Mouse (Mus musculus): ENCODE results near the gene Olfr1410.

Olfr1410 gene

GRCm38 (mm10) chr1:92640393-92640792 lies 34.8 kb downstream of the Olfr1410 start:
- peak in 1 of 2 experiments; percentile 17 for DNase-seq (ENCODE audit: low spot score in 2 of 2)

DNA sequence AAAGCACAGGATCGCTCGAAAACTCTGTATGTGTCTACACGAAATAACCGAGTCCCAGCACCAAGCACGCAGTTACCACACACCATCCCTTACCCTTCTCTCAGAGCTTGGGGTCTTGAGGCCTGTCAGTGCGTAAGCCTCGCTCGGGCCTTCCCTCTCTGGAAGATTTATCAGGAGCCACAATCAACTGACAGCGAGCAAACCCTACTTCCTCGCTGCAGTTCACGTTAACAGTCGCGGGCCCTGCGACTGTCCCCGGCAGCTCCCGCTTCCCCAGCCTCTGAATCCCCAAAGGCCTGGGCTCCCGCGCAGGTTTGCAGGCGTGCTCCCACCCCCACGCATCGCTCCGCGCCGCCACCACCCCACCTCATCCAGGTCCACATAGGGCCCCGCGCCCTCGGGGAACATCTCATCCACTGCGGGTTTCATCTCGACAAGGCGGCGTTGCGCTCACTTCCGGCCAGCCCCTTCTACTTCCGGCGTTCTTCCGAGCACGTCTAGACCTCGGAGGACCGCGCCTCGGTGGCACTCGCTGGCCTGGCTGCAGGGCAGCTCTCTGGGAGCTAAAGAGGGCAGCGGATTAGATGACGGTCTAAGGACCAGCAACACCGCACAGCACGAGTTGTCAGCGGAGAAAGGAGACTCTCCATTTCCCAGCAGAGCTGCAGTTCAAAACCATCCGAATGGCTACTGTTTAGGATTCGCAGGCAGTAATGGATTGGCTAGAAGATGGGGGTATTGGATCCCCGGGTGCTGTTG lies 36.1 kb downstream of the Olfr1410 start, which contains the start of gene Cops9:
TSS of gene Cops9 (minus strand) at position 472 of the 759 bp plus-strand sequence.
- peak; percentile 92 to 93 for DNase-seq (ENCODE audit: low spot score in 2 of 2)

GRCm38 (mm10) chr1:92643691-92644090 lies 38.1 kb downstream of the Olfr1410 start:
- peak in 1 of 2 experiments; percentile 13 for DNase-seq (ENCODE audit: low spot score in 2 of 2)

DNA sequence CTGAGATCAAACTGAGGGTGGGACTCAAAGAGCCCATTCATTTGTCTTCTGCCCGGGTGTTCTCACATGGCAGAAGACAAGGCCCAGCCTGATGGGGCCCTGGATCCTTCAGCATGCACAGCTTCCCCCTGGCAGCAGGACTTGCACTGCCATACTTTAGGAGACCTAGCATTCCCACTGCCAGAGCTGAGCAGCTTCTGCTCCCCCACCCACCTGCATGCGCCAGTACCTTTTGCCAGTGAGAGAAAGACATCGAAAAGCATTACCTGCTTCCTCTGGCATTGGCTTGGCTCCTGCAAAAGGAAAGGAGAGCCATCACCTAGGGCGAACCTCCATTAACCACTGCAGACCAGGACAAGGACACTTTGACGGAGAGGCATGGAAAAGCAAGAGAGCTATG lies 39.3 kb downstream of the Olfr1410 start:
- peak in 1 of 2 experiments; percentile 18 for DNase-seq (ENCODE audit: low spot score in 2 of 2)

DNA sequence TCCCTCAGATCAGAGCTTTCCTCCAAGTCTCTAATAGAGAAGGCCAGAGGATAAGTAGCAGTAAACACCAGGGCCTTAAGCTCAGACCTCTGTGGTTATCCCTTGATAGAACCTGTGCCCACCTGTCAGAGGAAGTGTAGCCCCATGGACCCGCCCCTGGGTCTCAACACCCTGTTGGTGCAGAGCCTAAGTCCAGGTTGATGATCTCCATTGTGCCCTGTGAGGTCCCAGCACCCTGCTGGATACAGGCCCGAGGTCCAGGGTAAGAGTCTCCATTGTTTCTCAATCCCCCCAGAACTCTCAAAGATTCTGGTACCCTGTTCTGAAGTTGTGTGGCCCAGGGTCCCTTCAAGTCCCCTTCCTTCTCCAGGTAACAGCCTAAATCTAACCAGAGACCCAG lies 40.5 kb downstream of the Olfr1410 start:
- no peak for DNase-seq (ENCODE audit: low spot score in 2 of 2)

DNA sequence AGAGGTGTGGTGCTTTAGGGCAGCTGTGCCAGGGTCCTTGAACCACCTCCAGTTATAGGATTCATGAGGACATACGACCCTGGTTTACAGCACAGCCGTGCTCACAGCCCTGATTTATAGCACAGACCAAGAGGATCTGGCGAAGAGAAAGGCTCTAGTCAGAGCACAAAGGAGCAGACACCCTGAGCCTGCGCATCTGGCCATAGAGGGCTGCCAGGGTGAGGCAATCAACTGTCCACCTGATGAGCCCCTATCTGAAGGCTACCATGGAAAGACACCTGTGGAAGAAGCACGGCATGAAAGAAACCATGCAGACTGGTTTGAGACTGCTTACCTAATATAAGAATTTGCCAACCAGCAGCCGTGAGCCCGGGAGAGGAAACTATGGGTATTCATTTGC lies 41.0 kb downstream of the Olfr1410 start:
- peak in 1 of 2 experiments; percentile 13 for DNase-seq (ENCODE audit: low spot score in 2 of 2)

DNA sequence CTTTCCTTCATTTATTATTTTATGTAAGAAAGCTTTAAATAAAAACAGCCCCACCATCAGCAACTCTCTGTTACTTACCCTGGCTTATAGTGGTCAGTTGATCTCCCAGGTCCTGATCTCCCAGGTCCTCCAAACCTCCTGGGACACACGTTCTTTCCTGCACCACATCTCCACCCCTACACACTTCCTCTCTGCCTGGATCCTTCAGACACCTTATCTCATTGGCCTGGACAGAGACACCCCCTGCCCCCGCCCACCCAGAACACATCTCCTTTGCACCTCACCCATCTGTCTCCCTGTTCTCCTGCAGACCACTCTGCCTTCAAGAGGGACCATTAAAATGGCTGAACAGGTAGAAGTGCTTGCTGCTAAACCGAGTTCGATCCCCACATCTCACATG lies 41.4 kb downstream of the Olfr1410 start:
- DNase-seq (ENCODE audit: low spot score in 2 of 2) = no peak

DNA sequence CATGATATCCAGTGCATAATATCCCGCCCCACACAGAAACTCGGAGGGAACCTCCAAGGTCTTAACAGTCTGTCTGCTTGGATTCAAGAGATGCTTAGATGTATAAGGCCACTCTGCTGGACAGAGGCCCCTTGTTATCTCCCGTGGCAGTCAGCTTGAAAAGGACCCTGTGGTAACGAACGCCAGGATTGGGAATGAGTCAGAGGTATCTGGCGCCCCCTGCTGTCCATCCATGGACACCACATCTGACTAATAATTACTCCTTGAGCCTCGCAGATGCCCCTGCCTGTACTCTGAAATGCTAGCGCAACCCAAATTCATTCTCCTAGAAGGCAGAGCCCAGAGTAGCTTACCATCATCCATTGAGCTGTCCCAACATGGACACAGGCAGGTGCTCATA lies 42.2 kb downstream of the Olfr1410 start:
- DNase-seq (ENCODE audit: low spot score in 2 of 2) = peak; percentile 73 to 86

GRCm38 (mm10) chr1:92648197-92648596 lies 42.6 kb downstream of the Olfr1410 start:
- peak in 1 of 2 experiments; percentile 32 for DNase-seq (ENCODE audit: low spot score in 2 of 2)

- peak; percentile 72 to 83 for DNase-seq (ENCODE audit: low spot score in 2 of 2)
Observed at GRCm38 (mm10) chr1:92648673-92649072, 43.1 kb downstream of the Olfr1410 start, which contains the start of gene Otos. TSS of gene Otos (minus strand) at chr1:92648841.

DNA sequence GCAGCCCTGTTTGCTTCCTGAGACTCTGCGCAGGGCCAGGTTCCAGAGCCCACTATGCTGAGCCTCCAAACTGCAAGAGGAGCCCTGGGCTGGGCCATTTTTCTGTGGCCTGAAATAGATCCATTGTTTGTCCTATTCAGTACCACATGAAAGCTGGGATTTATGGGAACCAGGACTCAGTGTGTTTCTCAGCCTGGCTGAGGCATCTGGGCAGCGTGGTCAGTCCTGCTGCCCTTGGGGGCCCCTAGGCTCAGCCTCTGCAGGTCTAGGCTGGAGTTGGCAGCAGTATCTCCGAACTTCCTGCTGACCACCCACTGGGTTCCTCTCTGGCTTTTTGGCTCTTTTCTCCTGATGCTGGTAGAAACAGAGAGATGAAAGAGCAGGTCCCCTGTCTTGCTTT lies 45.9 kb downstream of the Olfr1410 start:
- DNase-seq (ENCODE audit: low spot score in 2 of 2) = no peak

DNA sequence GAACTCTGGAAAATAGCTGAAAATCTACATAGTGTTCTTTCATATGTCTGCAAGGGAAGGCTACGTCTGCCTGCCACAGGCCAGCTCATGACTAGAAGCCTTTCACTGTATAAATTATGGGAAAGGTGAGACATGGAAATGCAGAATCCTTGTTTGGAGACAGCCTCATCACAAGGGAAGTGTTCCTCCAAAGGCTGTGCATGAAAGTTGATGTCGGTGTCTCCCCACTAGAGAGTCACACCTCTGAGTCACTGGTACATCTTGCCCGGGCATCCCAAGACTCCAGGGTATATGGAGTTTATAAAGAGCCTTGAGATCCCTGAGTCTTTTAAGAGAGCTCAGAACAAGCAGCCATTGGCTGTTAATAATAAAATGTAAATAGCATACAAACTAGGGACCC lies 47.6 kb downstream of the Olfr1410 start:
- DNase-seq (ENCODE audit: low spot score in 2 of 2) = no peak

DNA sequence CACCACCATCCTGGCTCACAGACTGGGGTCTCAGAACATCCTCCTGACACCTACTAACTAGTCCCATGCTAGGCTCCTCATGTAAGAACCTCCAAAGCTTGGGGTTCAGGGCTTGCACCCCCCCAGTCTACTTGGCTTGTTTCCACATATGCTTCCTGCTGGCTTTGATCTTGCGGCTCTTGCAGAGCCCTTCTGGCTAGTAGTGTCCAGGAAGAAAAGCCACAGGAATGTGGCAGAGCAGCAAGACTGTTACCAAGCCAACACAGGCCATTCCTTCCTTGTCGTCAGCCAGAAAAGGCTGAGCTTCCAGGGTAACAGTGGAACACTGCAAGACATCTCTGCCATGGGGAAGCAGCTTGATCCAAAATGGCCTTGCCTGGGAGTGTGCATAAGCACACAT lies 49.1 kb downstream of the Olfr1410 start:
- no peak for DNase-seq (ENCODE audit: low spot score in 2 of 2)

DNA sequence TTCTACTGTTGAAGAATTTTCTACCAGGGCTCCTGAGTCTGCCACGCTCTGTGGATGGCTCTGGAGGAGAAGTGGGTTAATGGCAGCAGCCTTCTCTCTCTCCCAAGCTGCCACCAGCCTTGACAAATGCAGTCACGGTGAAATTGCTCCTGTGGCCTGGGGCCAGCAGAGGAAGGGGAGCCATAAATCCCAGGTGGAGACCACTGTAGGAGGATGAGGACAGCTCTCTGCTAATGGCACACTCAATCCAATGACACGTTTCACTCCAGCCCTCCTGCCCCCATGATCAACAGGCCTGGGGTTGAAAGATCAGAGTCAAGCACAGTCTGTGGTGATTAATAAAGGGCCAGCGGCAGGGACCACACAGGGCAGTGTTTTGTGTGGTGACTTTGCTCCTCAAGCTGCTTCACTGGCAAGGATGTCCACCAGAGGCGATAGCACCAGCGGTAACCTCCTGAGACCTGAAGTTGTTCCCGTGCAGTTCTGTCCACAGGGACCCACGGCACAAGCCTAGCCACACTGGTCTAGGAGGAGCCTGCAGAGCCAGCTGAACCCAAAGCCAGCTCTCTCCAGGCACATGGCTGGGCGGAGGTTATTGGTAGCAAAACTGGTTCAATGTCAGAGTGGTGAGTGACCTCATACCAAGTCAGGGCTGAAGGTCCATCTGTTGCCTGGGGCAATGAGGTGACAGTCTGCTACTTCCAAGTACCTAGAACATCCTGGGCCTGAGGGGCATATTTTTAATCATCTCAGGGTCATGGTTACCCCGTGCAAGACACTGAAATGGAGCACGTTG lies 51.6 kb downstream of the Olfr1410 start:
- DNase-seq (ENCODE audit: low spot score in 2 of 2) = no peak

DNA sequence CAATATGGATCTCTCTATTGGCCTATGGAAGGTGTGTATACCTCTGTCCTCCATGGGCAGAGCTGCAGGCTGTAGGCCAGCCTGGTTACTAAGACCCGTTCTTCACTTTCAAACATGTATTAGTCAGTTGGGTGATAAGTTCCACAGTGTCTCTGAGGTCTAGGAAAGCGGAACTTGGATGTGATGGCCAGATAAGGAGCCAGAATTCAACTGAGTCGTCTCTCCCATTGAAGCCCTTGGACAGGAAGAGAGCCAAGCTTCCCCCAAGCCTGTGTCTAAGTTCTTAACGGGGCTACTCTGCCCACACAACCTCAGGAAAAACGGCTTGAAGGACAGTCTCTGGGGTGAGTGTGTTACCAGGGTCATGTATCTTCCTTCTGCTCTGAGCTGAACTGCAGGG lies 53.8 kb downstream of the Olfr1410 start:
- no peak for DNase-seq (ENCODE audit: low spot score in 2 of 2)
